Mouse (Mus musculus) myocyte (in vitro differentiated cells): ENCODE measurements around the gene Abcd2.

Experiments
- CEBPB ChIP-seq: IDR thresholded peaks from 2 replicates; pipeline ENCODE4 v1.6.1; 2011; ENCODE audit warnings: mild to moderate bottlenecking, moderate library complexity; ENCODE audit not compliant: poor library complexity, insufficient read depth, severe bottlenecking
- E2F4 ChIP-seq: IDR thresholded peaks from one replicate; pipeline ENCODE4 v1.6.1; 2011; ENCODE audit warnings: mild to moderate bottlenecking, control low read depth, moderate library complexity; ENCODE audit not compliant: insufficient read depth
- MAX ChIP-seq: IDR thresholded peaks from one replicate; pipeline ENCODE4 v1.6.1; 2011; ENCODE audit warnings: low read depth, mild to moderate bottlenecking, control low read depth
- MYOD1 ChIP-seq, 3 experiments: IDR thresholded peaks; one replicate each; pipeline ENCODE4 v1.6.1; 2011; ENCODE audit warnings: control low read depth in 2 of 3, low read depth in 2 of 3, mild to moderate bottlenecking in 2 of 3, moderate library complexity in 1 of 3; ENCODE audit not compliant: insufficient read length in 2 of 3, control insufficient read depth in 1 of 3
- MYOG ChIP-seq, 3 experiments: IDR thresholded peaks; one replicate each; pipeline ENCODE4 v1.6.1; 2011; ENCODE audit warnings: control low read depth in 2 of 3, low read depth in 2 of 3, mild to moderate bottlenecking in 2 of 3; ENCODE audit not compliant: insufficient read length in 2 of 3, control insufficient read depth in 1 of 3, insufficient read depth in 1 of 3
- POLR2A ChIP-seq: IDR thresholded peaks from one replicate; pipeline ENCODE4 v1.6.1; 2011; ENCODE audit warnings: low read depth, mild to moderate bottlenecking, control low read depth, moderate library complexity; ENCODE audit not compliant: insufficient read length
- POLR2AphosphoS2 ChIP-seq: IDR thresholded peaks from one replicate; pipeline ENCODE4 v1.6.1; 2011; ENCODE audit warnings: low read depth, control low read depth; ENCODE audit not compliant: insufficient read length
- REST ChIP-seq: IDR thresholded peaks from one replicate; pipeline ENCODE4 v1.6.1; 2011; ENCODE audit warnings: mild to moderate bottlenecking, control low read depth, moderate library complexity; ENCODE audit not compliant: insufficient read depth, insufficient read length
- SRF ChIP-seq: IDR thresholded peaks from one replicate; pipeline ENCODE4 v1.6.1; 2011; ENCODE audit warnings: low read depth; ENCODE audit not compliant: control insufficient read depth, insufficient read length
- TCF12 ChIP-seq: IDR thresholded peaks from one replicate; pipeline ENCODE4 v1.6.1; 2011; ENCODE audit warnings: mild to moderate bottlenecking, control low read depth; ENCODE audit not compliant: poor library complexity, insufficient read depth, severe bottlenecking
- TCF3 ChIP-seq: IDR thresholded peaks from one replicate; pipeline ENCODE4 v1.6.1; 2011; ENCODE audit warnings: low read depth, control low read depth; ENCODE audit not compliant: insufficient read length
- USF1 ChIP-seq: IDR thresholded peaks from one replicate; pipeline ENCODE4 v1.6.1; 2011; ENCODE audit warnings: low read depth, mild to moderate bottlenecking, control low read depth, moderate library complexity

GRCm38 (mm10) chr15:91190519-91191207, 936 bp downstream of the Abcd2 start:
- TF ChIP-seq MAX = no peak
- TF ChIP-seq POLR2A = no peak
- TF ChIP-seq MYOD1 (IDR thresholded peaks at IDR 0.05; ENCODE audit: control insufficient read depth in 1 of 3, insufficient read length in 2 of 3, low read depth in 2 of 3) = no peak
- no peak for TF ChIP-seq USF1
- no peak for TF ChIP-seq POLR2AphosphoS2
- TF ChIP-seq TCF3 = no peak
- no peak for TF ChIP-seq MYOG (IDR thresholded peaks at IDR 0.05; ENCODE audit: control insufficient read depth in 1 of 3, insufficient read depth in 1 of 3, insufficient read length in 2 of 3, low read depth in 2 of 3)
- no peak for TF ChIP-seq TCF12
- no peak for TF ChIP-seq E2F4
- no peak for TF ChIP-seq REST
- no peak for TF ChIP-seq CEBPB
- no peak for TF ChIP-seq SRF
